Mouse (Mus musculus): ENCODE results near the gene Saa3.

DNA sequence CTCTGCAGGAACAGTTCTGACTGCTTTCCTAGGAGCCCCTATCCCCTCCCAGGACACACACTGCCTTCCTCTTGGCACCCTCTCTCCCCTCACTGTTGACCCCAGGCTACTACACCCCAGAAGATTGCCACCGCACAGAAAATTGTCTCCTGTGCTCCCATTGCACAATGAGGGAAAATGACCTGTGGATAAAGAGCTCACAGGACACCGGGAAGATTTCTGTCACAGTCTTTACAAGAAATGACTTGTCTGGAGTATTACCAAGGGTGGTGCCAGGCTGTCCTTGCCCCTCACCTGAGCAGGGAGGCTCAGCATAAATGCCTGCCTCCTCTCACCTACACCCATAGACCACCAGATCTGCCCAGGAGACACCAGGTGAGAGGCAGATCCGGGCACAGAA, 36.0 kb upstream of the Saa3 start, which contains the start of gene Saa2:
- no peak for TF ChIP-seq CTCF (conservative IDR thresholded peaks at IDR 0.05; ENCODE audit: low read length)
- no peak for TF ChIP-seq NANOG (IDR thresholded peaks at IDR 0.05; ENCODE audit: borderline replicate concordance, low read length)
